9 mouse cellular contexts compared by ENCODE assay signal in genomic region chr16:90629976-90630375, GRCm38 (mm10).
DNase-seq lines count a peak whose midpoint lies in the region; ATAC-seq and TF ChIP-seq lines count a peak whose summit lies in the region.
"Had no signal": no experiment of that assay in that cellular context is flagged by ENCODE, and none has a peak within 500 bp of the region (broad histone marks: within the 10 kb centered on the region; RNA-seq: fewer than 3 reads in every experiment).

No protein-coding gene starts in this region.

- H3K27ac ChIP-seq in kidney, postnatal 0 days, result peak overlapping the region; percentile 78
- peak overlapping the region; percentile 20; the same call in 1 of the 2 replicates for H3K27ac ChIP-seq in cerebellum, adult 2 months (ENCODE audit: insufficient read depth, low read length)
- peak overlapping the region; percentile 95 for H3K27ac ChIP-seq in embryonic facial prominence, embryonic 14.5 days (replicated peaks; ENCODE audit: low read depth, low read length)
- peak overlapping the region; percentile 87 for H3K27ac ChIP-seq in limb, embryonic 15.5 days
- no peak overlapping the region for H3K27ac ChIP-seq in thymus, adult 2 months (ENCODE audit: control insufficient read depth, insufficient read depth, low read length)

- no peak for TF ChIP-seq CTCF in kidney, postnatal 0 days (IDR thresholded peaks at IDR 0.05; ENCODE audit: low read depth)
- TF ChIP-seq CTCF in cerebellum, adult 2 months (IDR thresholded peaks at IDR 0.05; ENCODE audit: borderline replicate concordance, insufficient read depth, low read depth, low read length), result no peak
- no peak for TF ChIP-seq CTCF in thymus, adult 2 months (IDR thresholded peaks at IDR 0.05; ENCODE audit: borderline replicate concordance, control insufficient read depth, extremely low read depth, insufficient read depth, low read length, poor library complexity)

- no peak for TF ChIP-seq POLR2A in cerebellum, adult 2 months (IDR thresholded peaks at IDR 0.05; ENCODE audit: borderline replicate concordance, insufficient read depth, low read length)
- TF ChIP-seq POLR2A in thymus, adult 2 months (IDR thresholded peaks at IDR 0.05; ENCODE audit: control insufficient read depth, extremely low read depth, insufficient read depth, low read length, poor library complexity), result no peak

- no peaks in the 10 kb centered on the region for H3K27me3 ChIP-seq in kidney, postnatal 0 days (ENCODE audit: insufficient read depth, low read length)
- no peaks in the 10 kb centered on the region for H3K27me3 ChIP-seq in cerebellum, adult 2 months (ENCODE audit: control insufficient read depth, insufficient read depth, low read length)
- H3K27me3 ChIP-seq in embryonic facial prominence, embryonic 14.5 days (replicated peaks; ENCODE audit: control insufficient read depth, insufficient read depth, low read length), result no peaks in the 10 kb centered on the region
- no peaks in the 10 kb centered on the region for H3K27me3 ChIP-seq in limb, embryonic 15.5 days
- no peaks in the 10 kb centered on the region for H3K27me3 ChIP-seq in thymus, adult 2 months (ENCODE audit: control insufficient read depth, insufficient read depth, low read length)

- H3K9me3 ChIP-seq in kidney, postnatal 0 days (replicated peaks; ENCODE audit: low read length), result no peaks in the 10 kb centered on the region
- no peaks in the 10 kb centered on the region for H3K9me3 ChIP-seq in embryonic facial prominence, embryonic 14.5 days (ENCODE audit: control insufficient read depth, low read length)
- H3K9me3 ChIP-seq in limb, embryonic 15.5 days, result no peaks in the 10 kb centered on the region

- 29% methylated on average over 6 of the region's 6 CpGs for WGBS in kidney, postnatal 0 days
- WGBS in cerebellum, adult 2 months, result 11% methylated on average over 6 of the region's 6 CpGs
- WGBS in embryonic facial prominence, embryonic 14.5 days, result 13% methylated on average over 6 of the region's 6 CpGs
- 20% methylated on average over 6 of the region's 6 CpGs for WGBS in limb, embryonic 15.5 days
- 83% methylated on average over 6 of the region's 6 CpGs for WGBS in thymus, adult 2 months

- ATAC-seq in kidney, postnatal 0 days (replicated peaks; ENCODE audit: low FRiP score, low read depth), result no peak
- peak; percentile 24; the same call in 1 of the 2 replicates for ATAC-seq in embryonic facial prominence, embryonic 14.5 days (ENCODE audit: low read depth)
- no peak for ATAC-seq in limb, embryonic 15.5 days (ENCODE audit: insufficient number of reproducible peaks, low FRiP score, low TSS enrichment, low read depth)

- H3K9ac ChIP-seq in kidney, postnatal 0 days (ENCODE audit: low read depth, low read length), result no peak overlapping the region
- H3K9ac ChIP-seq in embryonic facial prominence, embryonic 14.5 days (ENCODE audit: low read depth, low read length), result no peak overlapping the region
- no peak overlapping the region for H3K9ac ChIP-seq in limb, embryonic 15.5 days

- H3K4me1 ChIP-seq in kidney, postnatal 0 days (replicated peaks; ENCODE audit: insufficient read depth, low read length), result peaks cover 4% of the 10 kb centered on the region; the same call in 1 of the 2 replicates
- peaks cover 10% of the 10 kb centered on the region for H3K4me1 ChIP-seq in cerebellum, adult 2 months (ENCODE audit: control insufficient read depth, insufficient read depth, low read length)
- peaks cover 41% of the 10 kb centered on the region for H3K4me1 ChIP-seq in embryonic facial prominence, embryonic 14.5 days (ENCODE audit: control insufficient read depth, insufficient read depth, low read length)
- peaks cover 39% of the 10 kb centered on the region for H3K4me1 ChIP-seq in limb, embryonic 15.5 days
- H3K4me1 ChIP-seq in thymus, adult 2 months (replicated peaks; ENCODE audit: control insufficient read depth, insufficient read depth, low read length), result no peaks in the 10 kb centered on the region

- no peaks in the 10 kb centered on the region for H3K36me3 ChIP-seq in kidney, postnatal 0 days (ENCODE audit: insufficient read depth, low read length)
- H3K36me3 ChIP-seq in embryonic facial prominence, embryonic 14.5 days (ENCODE audit: control insufficient read depth, insufficient read depth, low read length), result no peaks in the 10 kb centered on the region
- H3K36me3 ChIP-seq in limb, embryonic 15.5 days, result no peaks in the 10 kb centered on the region
- no peaks in the 10 kb centered on the region for H3K36me3 ChIP-seq in thymus, adult 2 months (ENCODE audit: control insufficient read depth, insufficient read depth, low read length)

- peak; percentile 39 for DNase-seq in kidney, postnatal 0 days (ENCODE audit: low spot score)
- no peak for DNase-seq in kidney, postnatal 25 days
- peak; percentile 47 to 69 for DNase-seq in cerebellum, adult 2 months
- DNase-seq in embryonic facial prominence, embryonic 14.5 days (ENCODE audit: low spot score), result peak; percentile 84
- DNase-seq in thymus, adult 2 months, result no peak
- no peak for DNase-seq in layer of hippocampus, postnatal 14 days (ENCODE audit: low spot score in 2 of 2)
- DNase-seq: thymus, postnatal 36 days had no signal

- no peak overlapping the region for H3K4me2 ChIP-seq in kidney, postnatal 0 days (ENCODE audit: low read length)
- H3K4me2 ChIP-seq in embryonic facial prominence, embryonic 14.5 days (ENCODE audit: low read depth, low read length), result no peak overlapping the region
- H3K4me2 ChIP-seq in limb, embryonic 15.5 days, result no peak overlapping the region

- no peak overlapping the region for H3K4me3 ChIP-seq in kidney, postnatal 0 days (replicated peaks; ENCODE audit: low read depth, low read length)
- H3K4me3 ChIP-seq in cerebellum, adult 2 months (replicated peaks; ENCODE audit: insufficient read depth, low read depth, low read length), result no peak overlapping the region
- H3K4me3 ChIP-seq in embryonic facial prominence, embryonic 14.5 days (ENCODE audit: low read depth, low read length), result no peak overlapping the region
- H3K4me3 ChIP-seq in limb, embryonic 15.5 days, result no peak overlapping the region
- no peak overlapping the region for H3K4me3 ChIP-seq in thymus, adult 2 months (ENCODE audit: control insufficient read depth, insufficient read depth, low read length)
- H3K4me3 ChIP-seq: myocyte had no signal

Comparison
In these comparisons a context has a peak if more than half of its experiments do, and no peak if none do; other contexts are left out.
1. DNase-seq: peak in kidney, postnatal 0 days (single experiment), cerebellum, adult 2 months (2 of 2) and embryonic facial prominence, embryonic 14.5 days (single experiment); none in kidney, postnatal 25 days (0 of 2), thymus, adult 2 months (single experiment) and layer of hippocampus, postnatal 14 days (0 of 2).